Mouse (Mus musculus): ENCODE data around the gene Gm44965. TPM values are rescaled to one million over a fixed set of nuclear protein-coding genes. Genes with fewer than 3 reads are reported as not detected.
A peak's percentile ranks its signal among the peaks of the same experiment; 100 is the strongest.
"Not testable (repeated sequence)": the region's sequence is repeated elsewhere in the genome, so short reads cannot be mapped to it uniquely, and the experiment has no call there.

Gene Gm44965
- polyA plus RNA-seq, 1 experiment, result not detected

DNA sequence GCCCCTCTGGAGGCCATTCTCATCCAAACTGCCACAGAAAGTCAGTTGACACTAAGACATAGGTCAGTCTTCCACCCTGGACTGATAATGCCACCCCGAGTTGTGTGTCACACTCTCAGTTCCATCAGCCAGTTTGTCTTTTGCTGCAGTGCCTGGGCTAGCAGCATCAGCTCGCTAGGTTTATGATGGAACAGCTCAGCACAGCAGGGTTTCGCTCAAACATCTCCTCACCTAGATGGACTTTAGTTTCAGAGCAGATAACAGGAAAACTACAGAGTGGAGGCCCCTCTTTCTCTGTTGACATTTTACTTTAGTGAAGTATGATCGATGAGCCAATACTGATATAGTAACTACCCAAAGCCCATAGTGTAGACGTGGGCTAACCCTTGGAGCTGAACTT lies 21.0 kb downstream of the Gm44965 start:
- no peaks in the 10 kb centered on the region for H3K4me1 ChIP-seq (ENCODE audit: control insufficient read depth, insufficient read depth, low read length)
- TF ChIP-seq POLR2A (IDR thresholded peaks at IDR 0.05; ENCODE audit: low read depth, low read length) (no peak), CTCF (IDR thresholded peaks at IDR 0.05; ENCODE audit: borderline replicate concordance, insufficient read depth, low read length) (no peak)
- H3K27ac ChIP-seq (ENCODE audit: insufficient read depth, low read length), result no peak overlapping the region
- H3K4me3 ChIP-seq (ENCODE audit: insufficient read depth, low read length), result no peak overlapping the region

DNA sequence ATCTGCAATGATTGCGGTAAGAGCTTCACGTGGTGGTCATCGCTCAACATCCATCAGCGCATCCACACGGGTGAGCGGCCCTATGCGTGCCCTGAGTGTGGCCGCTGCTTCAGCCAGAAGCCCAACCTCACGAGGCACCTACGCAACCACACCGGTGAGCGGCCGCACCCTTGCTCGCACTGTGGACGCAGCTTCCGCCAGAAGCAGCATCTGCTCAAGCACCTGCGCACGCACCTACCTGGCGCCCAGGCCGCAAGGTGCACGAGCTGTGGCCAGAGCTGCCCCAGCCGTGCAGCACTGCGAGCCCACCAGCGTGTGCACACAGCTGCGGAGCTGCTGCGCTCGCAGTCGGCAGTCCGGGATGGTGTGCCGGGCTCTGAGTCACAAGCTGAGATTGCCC lies 26.3 kb downstream of the Gm44965 start:
- no peaks in the 10 kb centered on the region for H3K4me1 ChIP-seq (ENCODE audit: control insufficient read depth, insufficient read depth, low read length)
- TF ChIP-seq CTCF (IDR thresholded peaks at IDR 0.05; ENCODE audit: borderline replicate concordance, insufficient read depth, low read length) (no peak), POLR2A (IDR thresholded peaks at IDR 0.05; ENCODE audit: low read depth, low read length) (no peak)
- H3K4me3 ChIP-seq (ENCODE audit: insufficient read depth, low read length), result no peak overlapping the region
- no peak overlapping the region for H3K27ac ChIP-seq (ENCODE audit: insufficient read depth, low read length)

DNA sequence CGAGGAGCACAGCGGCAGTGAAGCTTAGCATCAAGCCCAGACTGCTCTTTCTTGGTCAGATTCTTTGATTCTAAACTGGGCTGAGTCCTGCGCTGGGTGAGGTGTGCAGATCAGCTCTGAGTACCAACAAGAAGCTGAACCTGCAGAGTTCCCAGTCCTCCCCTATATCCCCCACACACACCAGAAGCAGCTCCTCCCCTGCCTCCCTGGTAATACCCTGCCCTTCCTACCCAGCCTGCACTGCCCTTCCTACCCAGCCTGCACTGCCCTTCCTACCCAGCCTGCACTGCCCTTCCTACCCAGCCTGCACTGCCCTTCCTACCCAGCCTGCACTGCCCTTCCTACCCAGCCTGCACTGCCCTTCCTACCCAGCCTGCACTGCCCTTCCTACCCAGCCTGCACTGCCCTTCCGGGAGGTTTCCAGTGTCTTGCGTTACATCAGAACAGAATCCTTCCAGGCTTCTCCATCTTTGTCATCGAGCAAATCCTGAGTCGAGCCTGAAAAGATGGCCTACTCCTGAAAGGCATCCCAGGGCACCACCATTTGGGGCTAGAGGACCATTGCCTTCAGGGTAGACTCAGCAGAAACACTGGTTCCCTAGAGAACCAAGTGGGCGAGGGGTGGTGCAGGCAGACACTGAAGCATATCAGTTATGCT lies 28.6 kb downstream of the Gm44965 start:
- not testable (repeated sequence) for H3K4me3 ChIP-seq (ENCODE audit: insufficient read depth, low read length); H3K27ac ChIP-seq (ENCODE audit: insufficient read depth, low read length)

DNA sequence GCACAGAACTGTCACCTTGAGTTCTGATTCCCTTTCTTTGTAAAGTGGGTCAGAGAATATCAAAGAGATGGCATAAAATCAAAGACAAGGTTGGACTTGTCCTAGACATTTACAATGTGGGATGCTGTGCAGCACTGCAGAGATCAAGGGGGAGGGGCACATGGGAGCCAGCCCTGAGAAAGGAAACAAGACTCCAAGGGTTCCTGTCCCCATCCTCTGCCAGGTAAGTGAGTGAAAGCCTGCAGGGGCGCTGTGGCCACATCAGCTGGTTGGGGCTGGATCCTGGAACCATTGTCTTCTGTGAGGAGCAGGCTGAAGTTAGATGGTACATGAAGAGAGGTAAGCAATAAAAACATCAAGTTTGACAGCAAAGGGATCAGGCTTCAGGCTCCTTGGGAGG lies 29.7 kb downstream of the Gm44965 start:
- H3K4me1 ChIP-seq (ENCODE audit: control insufficient read depth, insufficient read depth, low read length), result no peaks in the 10 kb centered on the region
- no peak overlapping the region for H3K27ac ChIP-seq (ENCODE audit: insufficient read depth, low read length)
- no peak overlapping the region for H3K4me3 ChIP-seq (ENCODE audit: insufficient read depth, low read length)
- TF ChIP-seq CTCF (IDR thresholded peaks at IDR 0.05; ENCODE audit: borderline replicate concordance, insufficient read depth, low read length) (no peak), POLR2A (IDR thresholded peaks at IDR 0.05; ENCODE audit: low read depth, low read length) (no peak)

More for the DNA sequence above, 28.6 kb downstream of the Gm44965 start:
- not testable (repeated sequence) for H3K4me1 ChIP-seq (ENCODE audit: control insufficient read depth, insufficient read depth, low read length)

DNA sequence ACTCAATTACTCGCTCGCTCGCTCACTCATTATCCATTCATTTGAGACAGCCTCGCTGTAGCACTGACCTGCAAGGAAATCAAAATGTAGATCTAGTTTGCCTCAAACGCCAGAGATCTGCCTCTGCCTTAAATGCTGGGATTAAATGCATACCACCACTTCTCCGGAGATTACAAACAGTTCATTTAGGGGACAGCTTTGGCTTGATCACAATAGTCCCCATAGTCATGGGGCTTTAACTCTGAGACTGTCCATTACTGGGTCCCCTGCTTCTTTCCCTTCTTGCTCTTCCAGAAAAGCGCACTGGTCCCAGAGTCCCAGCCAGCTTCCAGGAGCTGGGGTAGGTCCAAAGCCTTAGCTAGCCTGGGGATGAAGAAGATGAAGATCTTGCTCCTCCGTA lies 32.7 kb downstream of the Gm44965 start, which contains the start of gene AI854703:
Gene AI854703 (plus strand): TSS at position 301 of the 400 bp plus-strand sequence.
- H3K27ac ChIP-seq (ENCODE audit: insufficient read depth, low read length), result no peak within 1 kb of the TSS
- H3K4me3 ChIP-seq (ENCODE audit: insufficient read depth, low read length), result peak within 1 kb of the TSS; percentile 48
- no peaks in the 10 kb centered on the region for H3K4me1 ChIP-seq (ENCODE audit: control insufficient read depth, insufficient read depth, low read length)
- no peak for TF ChIP-seq CTCF (IDR thresholded peaks at IDR 0.05; ENCODE audit: borderline replicate concordance, insufficient read depth, low read length)
- no peak for TF ChIP-seq POLR2A (IDR thresholded peaks at IDR 0.05; ENCODE audit: low read depth, low read length)

DNA sequence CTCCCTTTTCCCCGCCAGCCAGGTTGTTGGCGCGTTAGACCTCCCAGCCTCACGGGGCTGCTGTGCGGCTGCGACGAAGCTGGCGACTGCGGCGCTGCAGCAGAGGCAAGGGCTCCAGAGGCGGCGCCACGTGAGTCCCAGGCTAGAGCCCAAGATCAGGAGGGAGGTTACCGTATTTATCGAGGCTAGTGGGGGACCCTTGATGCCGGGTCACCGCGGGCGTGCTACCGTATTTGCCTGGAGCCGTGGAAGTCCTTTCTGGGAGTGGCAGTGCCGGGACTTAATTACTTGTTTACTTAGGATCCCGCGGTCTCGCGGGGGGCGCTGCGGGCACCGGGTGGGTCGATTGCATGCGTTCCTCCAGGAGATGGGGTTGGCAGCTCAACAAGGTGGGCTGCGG lies 33.2 kb downstream of the Gm44965 start:
- H3K4me1 ChIP-seq (ENCODE audit: control insufficient read depth, insufficient read depth, low read length), result no peaks in the 10 kb centered on the region
- peak; percentile 36; the same call in 1 of the 2 replicates for TF ChIP-seq CTCF (IDR thresholded peaks at IDR 0.05; ENCODE audit: borderline replicate concordance, insufficient read depth, low read length)
- TF ChIP-seq POLR2A (IDR thresholded peaks at IDR 0.05; ENCODE audit: low read depth, low read length), result no peak
- H3K4me3 ChIP-seq (ENCODE audit: insufficient read depth, low read length), result peak overlapping the region; percentile 48
- no peak overlapping the region for H3K27ac ChIP-seq (ENCODE audit: insufficient read depth, low read length)

DNA sequence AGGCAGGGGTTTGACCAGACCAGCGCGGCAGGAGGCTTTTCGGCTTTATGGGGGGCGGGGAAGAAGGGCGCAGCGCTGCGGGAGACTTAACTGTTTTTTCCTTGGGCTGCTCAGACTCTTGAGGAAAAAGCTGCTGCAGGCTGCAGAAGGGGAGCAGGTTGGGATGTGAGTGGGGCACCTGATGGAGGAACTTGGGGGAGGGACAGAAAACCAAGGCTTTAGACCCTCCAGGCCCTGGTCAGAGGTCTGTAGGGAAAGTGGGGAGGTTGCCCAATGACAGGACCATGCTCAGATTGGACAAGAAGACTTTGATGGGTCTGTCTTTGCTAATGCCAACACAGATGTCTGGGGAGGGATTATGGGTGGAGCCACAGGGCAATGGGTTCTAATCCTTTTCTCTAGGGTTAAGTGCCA lies 33.8 kb downstream of the Gm44965 start:
- TF ChIP-seq POLR2A (IDR thresholded peaks at IDR 0.05; ENCODE audit: low read depth, low read length), result no peak
- TF ChIP-seq CTCF (IDR thresholded peaks at IDR 0.05; ENCODE audit: borderline replicate concordance, insufficient read depth, low read length), result no peak
- no peaks in the 10 kb centered on the region for H3K4me1 ChIP-seq (ENCODE audit: control insufficient read depth, insufficient read depth, low read length)
- peak overlapping the region; percentile 48 for H3K4me3 ChIP-seq (ENCODE audit: insufficient read depth, low read length)
- no peak overlapping the region for H3K27ac ChIP-seq (ENCODE audit: insufficient read depth, low read length)

DNA sequence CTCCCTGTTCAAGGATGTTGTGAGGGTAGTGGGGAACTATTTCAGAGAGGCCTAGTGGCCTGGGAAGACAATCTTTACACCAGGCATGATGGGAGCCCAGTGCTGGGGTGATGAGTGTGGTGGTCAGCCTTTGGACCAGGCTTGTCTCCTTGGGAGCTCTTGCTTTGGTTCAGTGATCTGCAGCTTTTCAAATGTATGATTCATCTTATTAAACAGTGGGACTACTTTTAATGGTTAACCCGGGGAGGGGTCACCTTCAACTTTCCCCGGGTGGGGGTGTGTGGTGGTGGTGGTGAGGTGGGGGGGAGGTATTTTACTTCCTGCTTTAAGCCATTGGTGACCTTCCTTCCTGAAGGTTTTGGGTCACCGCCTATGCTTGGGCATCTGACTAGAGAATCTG lies 34.6 kb downstream of the Gm44965 start:
- no peak overlapping the region for H3K27ac ChIP-seq (ENCODE audit: insufficient read depth, low read length)
- TF ChIP-seq POLR2A (IDR thresholded peaks at IDR 0.05; ENCODE audit: low read depth, low read length), result no peak
- H3K4me1 ChIP-seq (ENCODE audit: control insufficient read depth, insufficient read depth, low read length), result no peaks in the 10 kb centered on the region
- no peak overlapping the region for H3K4me3 ChIP-seq (ENCODE audit: insufficient read depth, low read length)

DNA sequence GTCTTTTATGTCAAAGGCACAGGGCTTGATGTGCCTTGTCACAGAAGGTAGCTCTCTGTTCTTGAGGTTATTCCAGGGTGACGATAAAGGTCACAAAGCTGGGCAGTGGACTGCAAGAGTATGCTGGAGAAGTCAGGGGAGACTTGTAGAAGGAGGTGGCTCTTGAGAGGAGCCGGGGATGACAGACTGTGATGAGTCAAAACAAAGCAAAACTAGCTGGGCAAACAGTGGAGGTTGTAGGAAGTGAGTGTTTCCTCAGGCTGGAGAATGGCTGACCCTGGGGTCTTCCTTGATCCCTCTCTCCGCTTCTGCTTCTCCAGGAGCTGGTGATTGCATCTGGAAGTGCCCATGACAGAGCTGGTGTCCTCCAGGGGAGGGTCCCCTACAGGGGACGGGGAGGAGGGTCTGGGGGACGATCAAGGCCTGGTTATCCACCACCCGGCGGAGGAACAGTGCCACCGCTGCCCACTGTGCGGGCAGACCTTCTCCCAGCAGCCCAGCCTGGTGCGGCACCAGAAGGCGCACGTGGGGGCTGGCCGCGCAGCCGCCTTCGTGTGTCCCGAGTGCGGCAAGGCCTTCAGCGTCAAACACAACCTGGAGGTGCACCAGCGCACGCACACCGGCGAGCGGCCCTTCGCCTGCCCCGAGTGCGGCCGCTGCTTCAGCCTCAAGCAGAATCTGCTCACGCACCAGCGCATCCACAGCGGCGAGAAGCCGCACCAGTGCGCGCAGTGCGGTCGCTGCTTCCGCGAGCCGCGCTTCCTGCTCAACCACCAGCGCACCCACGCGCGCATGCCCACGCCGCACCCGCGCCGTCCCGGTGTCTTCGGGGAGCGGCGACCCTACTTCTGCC lies 35.3 kb downstream of the Gm44965 start:
- Histone ChIP-seq H3K4me1 (ENCODE audit: control insufficient read depth, insufficient read depth, low read length) (no peaks in the 10 kb centered on the region), H3K27ac (ENCODE audit: insufficient read depth, low read length) (no peak overlapping the region), H3K4me3 (ENCODE audit: insufficient read depth, low read length) (peak overlapping the region; percentile 13; the same call in 1 of the 2 replicates)
- TF ChIP-seq POLR2A (IDR thresholded peaks at IDR 0.05; ENCODE audit: low read depth, low read length) (peak; percentile 26; the same call in 1 of the 2 replicates), CTCF (IDR thresholded peaks at IDR 0.05; ENCODE audit: borderline replicate concordance, insufficient read depth, low read length) (no peak)

DNA sequence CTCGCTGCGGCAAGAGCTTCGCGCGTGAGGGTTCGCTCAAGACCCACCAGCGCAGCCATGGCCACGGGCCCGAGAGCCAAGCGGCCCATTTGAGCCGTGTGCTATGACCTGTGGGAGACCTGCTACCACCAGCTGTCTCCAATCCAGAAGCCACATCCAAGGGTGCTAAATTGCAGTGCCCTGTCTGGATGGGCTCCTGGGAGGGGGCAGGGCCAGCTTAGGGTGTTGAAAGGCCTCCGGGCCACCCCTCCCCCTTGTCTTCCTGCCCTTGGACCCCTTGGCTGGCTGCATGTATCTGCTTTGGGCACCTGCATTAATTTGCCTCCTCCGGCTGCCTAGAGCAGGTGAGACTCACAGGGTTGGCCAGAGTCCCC lies 35.9 kb downstream of the Gm44965 start:
- TF ChIP-seq CTCF (IDR thresholded peaks at IDR 0.05; ENCODE audit: borderline replicate concordance, insufficient read depth, low read length) (no peak), POLR2A (IDR thresholded peaks at IDR 0.05; ENCODE audit: low read depth, low read length) (no peak)
- 0 out of 2 replicates have a peak overlapping the region, but pooled peaks have one; percentile 13 for H3K4me3 ChIP-seq (ENCODE audit: insufficient read depth, low read length)
- no peak overlapping the region for H3K27ac ChIP-seq (ENCODE audit: insufficient read depth, low read length)
- no peaks in the 10 kb centered on the region for H3K4me1 ChIP-seq (ENCODE audit: control insufficient read depth, insufficient read depth, low read length)

All from embryonic fibroblast, embryonic 13.5 days (primary cell).